Mouse (Mus musculus): Measurements from ENCODE around the gene Ephb1. TPM values are rescaled to one million over a fixed set of nuclear protein-coding genes. Genes with fewer than 3 reads are reported as not detected.

Gene Ephb1
- polyA plus RNA-seq, 1 experiment = 0.11 TPM

- no peak for TF ChIP-seq FLI1 (IDR thresholded peaks at IDR 0.05; ENCODE audit: low read length)
- TF ChIP-seq GATA1 (IDR thresholded peaks at IDR 0.05; ENCODE audit: borderline replicate concordance, low read length) = no peak
- H3K9me3 ChIP-seq = peaks cover 11% of the 10 kb centered on the region
Observed at GRCm38 (mm10) chr9:101996183-101996582, 358.3 kb downstream of the Ephb1 start.

GRCm38 (mm10) chr9:101995423-101996156 lies 358.9 kb downstream of the Ephb1 start:
- peak overlapping the region; percentile 29 for H3K4me3 ChIP-seq (replicated peaks)
- H3K36me3 ChIP-seq (replicated peaks; ENCODE audit: low read length) = peaks cover under 1% of the 10 kb centered on the region
- peaks cover 5% of the 10 kb centered on the region for H3K9me3 ChIP-seq
- no peaks in the 10 kb centered on the region for H3K27me3 ChIP-seq (replicated peaks)
- peaks cover 38% of the 10 kb centered on the region for H3K4me1 ChIP-seq
- TF ChIP-seq GATA1 (IDR thresholded peaks at IDR 0.05; ENCODE audit: borderline replicate concordance, low read length) = no peak
- TF ChIP-seq FLI1 (IDR thresholded peaks at IDR 0.05; ENCODE audit: low read length) = no peak

More at GRCm38 (mm10) chr9:101996183-101996582, 358.3 kb downstream of the Ephb1 start:
- peaks cover 37% of the 10 kb centered on the region for H3K4me1 ChIP-seq
- H3K36me3 ChIP-seq (replicated peaks; ENCODE audit: low read length) = peaks cover 4% of the 10 kb centered on the region
- H3K27me3 ChIP-seq (replicated peaks) = no peaks in the 10 kb centered on the region
- H3K4me3 ChIP-seq (replicated peaks) = peak overlapping the region; percentile 29

GRCm38 (mm10) chr9:101994086-101994485 lies 360.4 kb downstream of the Ephb1 start:
- H3K36me3 ChIP-seq (replicated peaks; ENCODE audit: low read length) = no peaks in the 10 kb centered on the region
- no peak overlapping the region for H3K4me3 ChIP-seq (replicated peaks)
- TF ChIP-seq FLI1 (IDR thresholded peaks at IDR 0.05; ENCODE audit: low read length) = no peak
- no peak for TF ChIP-seq GATA1 (IDR thresholded peaks at IDR 0.05; ENCODE audit: borderline replicate concordance, low read length)
- H3K4me1 ChIP-seq = peaks cover 53% of the 10 kb centered on the region
- no peaks in the 10 kb centered on the region for H3K9me3 ChIP-seq
- H3K27me3 ChIP-seq (replicated peaks) = no peaks in the 10 kb centered on the region

- no peaks in the 10 kb centered on the region for H3K9me3 ChIP-seq
- no peak for TF ChIP-seq GATA1 (IDR thresholded peaks at IDR 0.05; ENCODE audit: borderline replicate concordance, low read length)
- TF ChIP-seq FLI1 (IDR thresholded peaks at IDR 0.05; ENCODE audit: low read length) = no peak
- H3K36me3 ChIP-seq (replicated peaks; ENCODE audit: low read length) = no peaks in the 10 kb centered on the region
- no peak overlapping the region for H3K4me3 ChIP-seq (replicated peaks)
- H3K4me1 ChIP-seq = peaks cover 68% of the 10 kb centered on the region
- no peaks in the 10 kb centered on the region for H3K27me3 ChIP-seq (replicated peaks)
Observed at GRCm38 (mm10) chr9:101990836-101991235, 363.7 kb downstream of the Ephb1 start.

- Histone ChIP-seq H3K27me3 (replicated peaks) (no peaks in the 10 kb centered on the region), H3K4me3 (replicated peaks) (no peak overlapping the region), H3K4me1 (peaks cover 67% of the 10 kb centered on the region), H3K36me3 (replicated peaks; ENCODE audit: low read length) (no peaks in the 10 kb centered on the region), H3K9me3 (no peaks in the 10 kb centered on the region)
- TF ChIP-seq FLI1 (IDR thresholded peaks at IDR 0.05; ENCODE audit: low read length) (no peak), GATA1 (IDR thresholded peaks at IDR 0.05; ENCODE audit: borderline replicate concordance, low read length) (no peak)
Observed at GRCm38 (mm10) chr9:101990032-101990431, 364.5 kb downstream of the Ephb1 start.

GRCm38 (mm10) chr9:101986910-101987309 lies 367.6 kb downstream of the Ephb1 start:
- Histone ChIP-seq H3K4me1 (peaks cover 80% of the 10 kb centered on the region), H3K27me3 (replicated peaks) (no peaks in the 10 kb centered on the region), H3K36me3 (replicated peaks; ENCODE audit: low read length) (no peaks in the 10 kb centered on the region), H3K4me3 (replicated peaks) (no peak overlapping the region), H3K9me3 (no peaks in the 10 kb centered on the region)
- TF ChIP-seq GATA1 (IDR thresholded peaks at IDR 0.05; ENCODE audit: borderline replicate concordance, low read length) (no peak), FLI1 (IDR thresholded peaks at IDR 0.05; ENCODE audit: low read length) (no peak)

- TF ChIP-seq GATA1 (IDR thresholded peaks at IDR 0.05; ENCODE audit: borderline replicate concordance, low read length) (no peak), FLI1 (IDR thresholded peaks at IDR 0.05; ENCODE audit: low read length) (no peak)
- peaks cover 65% of the 10 kb centered on the region for H3K4me1 ChIP-seq
- H3K4me3 ChIP-seq (replicated peaks) = no peak overlapping the region
- H3K9me3 ChIP-seq = no peaks in the 10 kb centered on the region
- H3K36me3 ChIP-seq (replicated peaks; ENCODE audit: low read length) = peaks cover 2% of the 10 kb centered on the region
- no peaks in the 10 kb centered on the region for H3K27me3 ChIP-seq (replicated peaks)
Observed at GRCm38 (mm10) chr9:101982378-101982777, 372.1 kb downstream of the Ephb1 start.

- Histone ChIP-seq H3K4me1 (peaks cover 65% of the 10 kb centered on the region), H3K27me3 (replicated peaks) (no peaks in the 10 kb centered on the region), H3K36me3 (replicated peaks; ENCODE audit: low read length) (peaks cover 2% of the 10 kb centered on the region), H3K4me3 (replicated peaks) (no peak overlapping the region), H3K9me3 (no peaks in the 10 kb centered on the region)
- TF ChIP-seq GATA1 (IDR thresholded peaks at IDR 0.05; ENCODE audit: borderline replicate concordance, low read length) (no peak), FLI1 (IDR thresholded peaks at IDR 0.05; ENCODE audit: low read length) (no peak)
Observed at GRCm38 (mm10) chr9:101981161-101981560, 373.3 kb downstream of the Ephb1 start.

- TF ChIP-seq GATA1 (IDR thresholded peaks at IDR 0.05; ENCODE audit: borderline replicate concordance, low read length) (no peak), FLI1 (IDR thresholded peaks at IDR 0.05; ENCODE audit: low read length) (no peak)
- no peaks in the 10 kb centered on the region for H3K27me3 ChIP-seq (replicated peaks)
- H3K36me3 ChIP-seq (replicated peaks; ENCODE audit: low read length) = peaks cover 2% of the 10 kb centered on the region
- no peak overlapping the region for H3K4me3 ChIP-seq (replicated peaks)
- peaks cover 75% of the 10 kb centered on the region for H3K4me1 ChIP-seq
- H3K9me3 ChIP-seq = no peaks in the 10 kb centered on the region
Observed at GRCm38 (mm10) chr9:101976884-101977465, 377.5 kb downstream of the Ephb1 start.

GRCm38 (mm10) chr9:101972314-101972713 lies 382.2 kb downstream of the Ephb1 start:
- H3K27me3 ChIP-seq (replicated peaks) = no peaks in the 10 kb centered on the region
- H3K4me1 ChIP-seq = peaks cover 69% of the 10 kb centered on the region
- no peaks in the 10 kb centered on the region for H3K36me3 ChIP-seq (replicated peaks; ENCODE audit: low read length)
- H3K4me3 ChIP-seq (replicated peaks) = peak overlapping the region; percentile 79
- H3K9me3 ChIP-seq = no peaks in the 10 kb centered on the region
- TF ChIP-seq FLI1 (IDR thresholded peaks at IDR 0.05; ENCODE audit: low read length) = peak; percentile 74; the same call in 1 of the 2 replicates
- no peak for TF ChIP-seq GATA1 (IDR thresholded peaks at IDR 0.05; ENCODE audit: borderline replicate concordance, low read length)

Measured in megakaryocyte, embryonic 14.5 days (primary cell).